Mouse (Mus musculus) heart, adult 9 months (tissue): ENCODE data around the gene Synj2.

Experiments
- DNase-seq, 2 experiments: peaks; one replicate each; pipeline ENCODE4 v3.0.0; 2022; ENCODE audit warnings: low spot score in 2 of 2

Gene Synj2

DNA sequence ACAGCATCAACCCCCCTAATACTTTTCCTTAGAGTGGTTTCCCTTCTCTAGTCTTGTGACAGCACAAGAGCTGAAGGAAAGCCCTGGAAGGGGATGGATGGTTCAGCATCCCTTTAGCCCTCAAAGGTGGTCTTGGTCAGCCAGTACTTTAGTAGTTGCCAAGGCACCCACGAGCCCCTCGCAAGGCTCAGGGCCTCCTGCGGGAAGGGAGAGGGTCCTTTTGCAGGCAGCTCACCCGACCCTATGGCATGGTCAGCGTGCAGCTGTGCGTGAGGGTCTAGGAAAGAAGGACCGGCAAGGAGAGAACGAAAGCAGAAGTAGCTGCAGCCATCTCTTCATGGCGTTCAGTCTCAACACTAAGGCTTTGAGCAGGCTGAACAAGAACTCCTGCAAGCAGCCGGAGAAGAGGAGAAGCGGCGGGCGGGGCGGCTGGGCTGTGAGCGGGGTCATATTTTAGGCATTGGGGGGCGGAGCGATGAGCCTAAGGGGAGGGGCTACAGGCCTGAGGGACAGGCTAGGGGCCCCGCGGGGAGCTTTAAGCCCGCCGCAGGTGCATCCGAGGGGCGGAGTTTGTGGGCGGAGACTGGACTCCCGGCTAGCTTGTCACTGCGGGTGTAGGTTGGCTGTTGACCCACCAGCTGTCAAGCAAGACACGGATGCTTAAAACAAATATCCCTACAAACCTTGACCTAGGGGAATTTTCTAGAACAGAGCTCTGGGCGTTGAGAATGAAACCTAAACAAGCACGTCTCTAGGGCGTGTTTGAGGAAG lies 6.3 kb upstream of the Synj2 start:
- peak; percentile 73 to 75 for DNase-seq

DNA sequence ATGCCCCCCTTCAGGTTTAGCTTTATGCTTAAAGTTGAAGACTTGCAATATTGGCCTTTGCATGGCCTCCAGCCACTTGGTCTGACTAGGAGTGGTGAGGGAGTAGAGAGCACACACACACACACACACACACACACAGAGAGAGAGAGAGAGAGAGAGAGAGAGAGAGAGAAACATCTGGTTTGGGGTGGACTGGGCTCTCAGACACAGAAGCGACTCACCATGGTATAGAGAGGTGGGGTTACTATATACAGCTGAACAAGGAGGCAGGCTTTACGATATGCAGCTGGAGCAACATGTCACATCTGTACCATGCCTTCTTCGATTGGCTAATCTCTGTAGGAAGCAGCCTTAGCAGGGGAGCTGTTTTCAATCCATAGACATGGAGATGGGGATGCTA lies 5.4 kb upstream of the Synj2 start:
- no peak for DNase-seq

DNA sequence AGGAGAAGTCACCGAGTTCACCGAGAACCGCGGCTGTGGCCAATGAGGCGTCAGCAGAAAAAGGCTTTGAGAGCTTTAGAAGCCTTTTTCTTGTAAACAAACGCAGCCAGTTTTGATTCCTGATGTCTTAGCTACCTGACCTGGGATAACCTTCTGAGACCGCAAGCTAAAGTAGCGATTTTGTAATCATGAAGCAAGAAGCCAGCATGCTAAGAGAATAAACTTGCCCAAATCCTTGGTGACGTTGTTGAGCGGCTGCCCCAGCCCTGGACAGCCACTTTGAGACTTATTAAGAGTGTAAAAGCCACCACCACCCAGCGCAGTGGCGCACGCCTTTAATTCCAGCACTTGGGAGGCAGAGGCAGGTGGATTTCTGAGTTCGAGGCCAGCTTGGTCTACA lies 4.8 kb upstream of the Synj2 start:
- DNase-seq: no peak

DNA sequence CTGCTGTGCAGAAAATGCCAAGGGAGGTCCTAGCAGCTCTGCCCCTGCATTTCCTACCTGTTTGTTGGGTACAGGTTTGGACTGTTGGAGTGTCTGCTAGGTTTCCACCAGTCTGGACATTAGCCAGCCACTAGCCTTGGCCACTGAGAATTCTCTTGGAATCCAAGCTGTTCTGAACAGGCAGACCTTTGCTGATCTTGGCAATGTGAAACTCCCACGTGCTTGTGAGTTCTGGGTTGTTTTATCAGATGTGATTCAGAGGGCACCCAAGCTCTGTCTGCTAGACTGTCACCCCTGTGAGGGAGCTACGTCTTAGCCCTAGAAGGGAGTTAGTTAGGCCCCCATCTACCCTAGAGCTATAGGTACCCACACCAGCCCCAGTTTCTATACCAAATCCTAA lies 3.6 kb upstream of the Synj2 start:
- DNase-seq: no peak

DNA sequence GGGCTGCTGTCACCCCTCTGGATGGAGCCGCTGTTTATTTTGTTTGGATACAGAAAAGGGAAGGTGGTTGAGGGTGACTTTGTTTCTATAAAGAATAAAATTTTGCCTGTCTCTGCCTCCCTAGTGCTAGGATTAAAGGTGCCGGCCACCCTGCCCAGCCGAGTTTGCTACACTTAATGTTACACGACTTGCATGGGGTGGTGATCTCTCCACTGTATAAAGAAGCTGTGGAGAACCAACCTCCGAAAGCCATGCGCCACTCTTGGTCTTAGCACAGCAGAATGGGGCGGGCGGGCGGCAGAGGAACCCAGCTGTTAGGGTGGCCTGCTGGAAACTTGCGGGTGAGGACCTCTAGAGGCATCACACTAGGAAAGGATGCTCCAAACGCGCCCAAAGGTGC lies 1.2 kb upstream of the Synj2 start:
- DNase-seq: no peak

DNA sequence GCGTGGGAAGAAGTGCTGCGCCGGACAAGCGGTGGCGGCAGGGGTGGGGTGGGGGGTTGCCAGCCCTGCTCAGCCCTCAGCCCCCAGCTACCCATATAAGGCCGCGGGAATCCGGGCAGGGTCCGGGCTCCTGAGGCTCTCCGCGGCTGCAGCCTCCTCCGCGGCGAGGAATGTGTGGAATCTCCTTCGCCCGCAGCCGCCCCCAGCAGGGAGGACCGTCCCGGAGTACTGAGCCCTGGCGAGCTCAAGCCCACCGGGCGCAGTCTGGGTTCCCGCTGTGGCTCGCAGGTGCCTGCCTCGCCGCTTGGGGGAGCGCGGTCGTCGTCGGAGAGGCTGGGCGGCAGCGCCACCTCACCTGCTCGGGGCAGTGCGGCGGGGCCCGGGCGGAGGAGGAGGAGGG lies 288 bp upstream of the Synj2 start:
- DNase-seq: peak; percentile 72 to 77

DNA sequence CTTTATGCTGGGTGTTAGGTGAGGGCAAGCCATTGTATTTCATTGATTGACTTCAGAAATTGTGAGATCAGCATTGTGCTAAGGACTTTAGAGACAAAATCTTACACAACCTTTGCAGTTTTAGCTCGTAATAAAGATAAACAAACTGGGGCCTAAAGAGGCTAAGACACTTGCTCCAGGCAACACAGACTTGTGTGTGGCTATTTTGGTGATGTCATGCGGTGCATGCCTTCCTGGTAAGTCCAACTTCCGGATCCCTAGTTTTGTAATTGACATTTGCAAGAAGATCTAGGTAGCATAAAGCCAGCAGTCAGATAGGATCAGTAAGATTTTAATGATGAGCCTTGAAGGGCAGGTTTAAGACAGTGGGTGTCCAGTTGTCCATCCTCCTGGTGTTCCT lies 1.1 kb downstream of the Synj2 start:
- no peak for DNase-seq

DNA sequence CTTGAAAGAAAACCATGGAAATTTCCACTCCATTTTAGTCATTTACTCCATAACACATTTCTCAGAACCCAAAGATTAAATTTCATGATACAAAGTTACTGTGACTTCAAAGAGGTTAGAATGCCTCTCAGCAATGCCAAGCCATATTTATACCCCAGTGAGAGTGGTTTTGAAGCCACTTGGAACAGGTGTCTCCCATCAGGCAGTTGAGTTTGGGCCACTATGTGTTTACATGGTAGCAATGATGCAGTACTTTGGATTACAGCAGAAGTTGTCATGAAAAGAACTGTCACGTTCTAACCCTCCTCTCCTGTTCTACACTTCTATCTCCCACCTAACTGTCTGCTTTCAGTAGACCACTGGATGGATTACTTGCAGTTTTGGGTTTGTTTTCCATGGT lies 2.0 kb downstream of the Synj2 start:
- no peak for DNase-seq

DNA sequence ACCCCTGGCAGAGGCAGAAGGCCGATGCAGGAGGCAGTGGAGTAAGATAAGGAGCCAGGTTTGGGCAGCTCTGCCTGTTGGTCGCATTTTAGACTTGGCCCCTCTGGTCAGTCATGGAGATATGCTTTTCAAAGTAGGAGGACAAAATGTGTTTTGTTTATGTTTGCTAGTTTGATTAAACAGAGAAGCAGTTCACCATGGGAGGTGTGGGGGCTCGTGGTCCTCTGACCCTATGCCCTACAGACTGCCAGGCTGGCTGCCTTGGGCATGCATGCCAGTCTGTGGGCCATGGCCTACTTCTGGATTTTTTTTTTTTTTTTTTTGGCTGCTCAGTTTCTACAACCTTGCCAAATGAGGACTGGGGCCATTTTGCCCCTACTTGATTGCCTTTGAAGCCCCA lies 6.0 kb downstream of the Synj2 start:
- DNase-seq: no peak

DNA sequence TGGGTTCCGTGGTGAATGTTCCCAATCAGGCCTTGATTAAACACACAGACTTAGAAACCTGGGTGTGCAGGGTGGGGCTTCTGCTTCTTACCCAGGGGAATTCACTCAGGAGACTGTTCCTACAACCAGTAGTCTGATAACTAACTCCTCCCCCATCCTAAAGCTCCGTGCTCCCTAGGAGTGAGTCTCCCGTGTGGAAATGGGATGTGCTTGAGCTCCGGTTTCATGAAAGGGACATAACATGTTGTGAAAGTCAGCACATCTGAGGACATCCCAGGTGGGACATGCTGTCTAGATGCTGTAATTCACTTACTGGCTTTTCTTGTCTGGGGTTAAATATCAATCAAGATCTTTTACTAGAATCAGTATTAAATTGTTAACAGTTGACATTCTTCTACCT lies 11.4 kb downstream of the Synj2 start:
- no peak for DNase-seq

DNA sequence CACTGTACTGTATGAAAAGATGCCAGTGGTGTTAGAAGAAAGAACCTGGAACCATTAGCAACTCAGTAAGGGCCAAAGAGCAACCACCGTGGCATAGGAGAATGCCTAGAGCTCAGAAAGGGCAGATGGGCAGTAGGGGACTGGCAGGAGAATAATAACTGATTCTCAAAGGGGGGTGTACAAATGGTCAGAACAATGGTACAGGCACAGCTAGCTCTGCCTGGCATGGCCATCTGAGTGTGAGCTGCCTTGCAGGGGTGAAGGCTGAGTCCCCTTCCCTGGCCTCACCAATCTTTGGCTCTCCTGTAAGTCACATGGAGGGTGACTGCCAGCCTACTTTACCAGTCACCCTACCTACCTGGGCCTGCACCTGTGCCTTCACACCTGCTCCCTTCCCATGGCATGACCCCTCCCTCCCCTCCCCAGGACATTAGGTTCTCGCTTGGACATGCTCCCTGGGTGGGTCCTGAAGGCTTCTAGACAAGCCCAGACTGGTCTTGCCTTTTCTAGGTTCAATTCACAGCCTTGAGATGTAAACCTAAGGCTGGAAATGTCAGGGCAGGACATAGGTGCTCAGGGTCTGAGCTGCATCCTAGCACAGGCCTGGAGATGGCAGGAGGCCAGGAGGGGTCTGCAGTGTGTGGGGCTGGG lies 15.4 kb downstream of the Synj2 start:
- no peak for DNase-seq

DNA sequence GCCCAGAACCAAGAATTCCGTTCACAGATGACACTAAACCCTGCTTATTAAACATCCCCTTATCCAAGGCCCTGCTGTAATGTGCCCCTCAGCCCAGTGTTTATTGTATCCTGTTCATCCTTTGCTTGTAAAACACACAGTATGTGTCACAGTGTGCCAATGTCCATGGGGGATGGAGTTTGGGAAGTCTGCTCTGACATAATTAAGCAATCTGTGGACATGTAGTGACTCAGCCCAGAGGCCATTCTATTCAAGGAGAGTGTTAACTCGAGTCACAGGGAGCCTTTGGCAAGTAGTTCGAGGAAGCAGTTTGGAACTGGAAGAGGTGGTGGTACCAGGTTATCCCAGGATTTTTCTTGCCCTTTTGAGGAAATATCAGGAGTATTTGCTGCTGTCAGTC lies 16.0 kb downstream of the Synj2 start:
- no peak for DNase-seq

DNA sequence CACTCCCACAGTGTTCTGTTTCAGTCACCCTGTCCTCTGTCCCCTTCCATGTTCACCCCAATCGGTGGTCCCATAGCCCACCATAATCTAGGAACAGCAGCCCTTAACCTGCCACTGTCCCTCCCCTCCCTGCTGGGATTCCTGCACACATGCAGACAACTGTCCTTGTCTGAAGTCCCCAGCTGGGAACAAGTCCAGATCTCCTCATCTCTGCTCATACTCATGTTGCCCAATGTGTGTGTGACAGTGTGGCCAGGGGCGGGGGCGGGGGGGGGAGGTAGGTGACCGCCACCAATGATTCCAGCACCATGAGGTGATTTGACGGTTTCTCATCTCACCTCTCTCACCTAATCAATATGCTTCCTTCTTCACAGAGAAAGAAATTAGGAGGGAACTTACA lies 17.1 kb downstream of the Synj2 start:
- DNase-seq: no peak

DNA sequence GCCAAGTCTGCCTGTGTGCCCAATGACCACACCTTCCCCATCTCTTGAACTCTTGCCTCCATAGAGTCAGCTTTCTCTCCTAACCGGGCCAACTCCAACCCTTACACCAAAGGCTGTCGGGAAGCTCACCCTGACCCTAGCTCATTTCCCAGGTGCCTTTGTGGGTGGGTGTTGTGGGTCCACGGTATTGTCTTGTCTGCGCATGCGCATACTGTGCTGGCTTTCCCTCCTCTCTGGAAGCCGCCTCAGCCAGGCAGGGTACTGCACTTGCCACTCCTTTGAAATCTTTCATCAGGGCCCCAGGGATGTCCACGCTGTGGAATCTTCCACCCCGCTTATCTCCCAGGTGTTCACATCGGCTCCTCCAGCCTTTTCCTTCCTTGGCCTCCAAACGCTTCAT lies 17.6 kb downstream of the Synj2 start:
- no peak for DNase-seq

DNA sequence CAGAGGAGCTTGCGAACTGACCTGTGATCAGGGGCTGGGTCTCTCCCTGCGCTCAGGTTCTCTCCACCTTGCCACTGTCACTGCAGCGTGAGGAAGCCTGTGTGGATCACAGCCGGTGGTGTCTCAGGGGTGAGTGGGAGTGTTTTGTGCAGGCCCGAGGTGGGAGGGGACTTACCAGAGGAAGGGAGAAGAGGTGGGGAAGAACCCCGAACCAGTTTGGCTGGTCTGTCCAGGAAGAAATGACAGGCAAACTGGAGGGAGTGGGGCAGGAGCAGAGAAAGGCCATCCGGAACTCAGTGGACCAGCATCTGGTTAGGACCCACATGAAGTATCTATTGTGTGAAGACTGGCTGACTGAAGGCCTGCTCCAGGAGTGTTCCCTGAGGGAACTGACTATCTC lies 18.0 kb downstream of the Synj2 start:
- DNase-seq: no peak

DNA sequence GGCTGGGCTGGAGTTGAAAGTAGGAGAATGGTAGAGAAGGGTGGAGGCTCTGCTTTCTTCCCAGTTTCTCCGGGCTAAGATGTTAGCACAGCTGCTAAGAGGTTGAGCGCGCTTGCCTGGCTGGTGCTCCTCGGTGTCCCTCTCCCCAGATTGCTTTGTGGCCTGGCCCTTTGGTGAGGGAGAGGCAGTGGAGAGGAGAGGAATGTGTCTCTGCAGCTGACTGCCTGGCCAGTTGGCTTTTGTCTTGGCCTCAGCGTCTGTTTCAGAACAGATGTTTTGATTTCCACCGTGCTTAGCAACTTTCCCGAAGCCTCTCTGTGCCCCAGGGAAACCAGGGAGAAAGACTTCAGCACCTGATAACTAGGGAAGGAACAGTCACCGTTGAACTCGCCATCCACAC lies 18.7 kb downstream of the Synj2 start:
- DNase-seq: no peak

DNA sequence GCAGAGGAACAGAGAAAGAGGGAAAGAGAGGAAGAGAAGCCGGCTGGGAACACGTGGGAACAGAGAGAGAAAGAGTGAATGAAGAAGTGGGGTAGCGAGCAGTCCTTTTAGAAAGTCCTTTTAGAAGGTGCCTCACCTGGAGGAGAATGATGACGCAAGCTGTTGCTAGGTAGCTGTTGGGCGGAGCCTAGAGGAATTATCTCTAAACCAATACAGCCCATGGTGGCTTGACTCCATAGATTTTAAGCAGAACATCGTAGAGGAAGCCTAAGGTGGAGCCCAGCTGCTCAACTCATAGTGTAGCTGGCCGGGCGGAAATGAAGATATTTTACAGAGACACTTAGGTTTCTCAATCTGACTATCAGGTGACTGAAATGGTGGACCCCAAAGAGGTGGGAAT lies 22.7 kb downstream of the Synj2 start:
- DNase-seq: no peak

DNA sequence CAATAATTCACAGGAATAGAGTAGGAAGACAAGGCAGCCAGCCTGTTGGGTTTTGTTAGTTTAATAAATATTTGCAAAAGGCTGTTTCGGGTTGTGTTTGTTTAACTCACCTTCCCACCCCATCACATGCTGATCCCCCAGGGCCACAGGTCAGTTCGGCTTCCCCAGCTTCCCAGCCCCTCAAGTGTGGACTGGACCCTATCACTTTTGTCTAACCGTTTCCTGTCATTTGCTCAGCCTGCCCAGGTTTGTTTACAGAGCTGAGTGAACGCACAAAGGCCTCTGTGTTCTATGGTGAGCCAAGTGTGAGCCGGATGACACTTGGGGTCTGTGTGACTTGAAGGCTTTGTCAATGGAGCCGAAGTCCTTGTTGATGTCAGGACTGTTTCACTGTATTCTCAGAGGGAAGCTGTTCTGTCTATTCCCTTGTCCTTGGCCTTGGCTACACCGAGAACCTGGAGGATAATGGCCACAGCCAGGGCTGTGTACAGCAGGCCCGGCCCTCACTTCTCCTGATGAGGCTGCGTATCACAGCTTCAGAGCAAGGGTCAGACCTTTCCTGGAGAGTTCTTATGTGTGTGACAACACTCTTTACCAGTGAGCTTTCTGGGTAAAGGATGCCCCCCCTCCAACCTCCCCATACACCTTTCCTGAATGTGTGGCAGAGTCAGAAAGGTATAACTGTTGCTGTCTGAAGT lies 24.2 kb downstream of the Synj2 start:
- no peak for DNase-seq

DNA sequence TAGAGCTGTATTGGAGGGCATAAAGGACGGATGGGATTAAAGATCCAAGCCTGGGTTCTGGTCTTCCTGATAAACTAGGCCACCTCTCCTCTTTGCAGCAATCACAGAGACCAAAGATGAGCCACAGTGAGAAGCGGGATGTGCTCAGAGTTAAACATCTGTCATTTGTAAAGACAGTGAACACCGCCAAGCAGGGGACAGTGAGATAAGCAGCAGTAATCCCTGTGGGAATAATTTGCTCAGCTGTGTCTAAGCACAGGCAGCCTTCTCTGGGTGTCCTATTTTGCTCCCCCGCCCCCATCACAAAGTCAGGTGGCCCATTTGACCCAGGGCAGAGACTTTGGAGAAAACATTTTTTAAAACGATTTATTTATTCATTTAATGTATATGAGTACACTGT lies 25.6 kb downstream of the Synj2 start:
- DNase-seq: no peak

DNA sequence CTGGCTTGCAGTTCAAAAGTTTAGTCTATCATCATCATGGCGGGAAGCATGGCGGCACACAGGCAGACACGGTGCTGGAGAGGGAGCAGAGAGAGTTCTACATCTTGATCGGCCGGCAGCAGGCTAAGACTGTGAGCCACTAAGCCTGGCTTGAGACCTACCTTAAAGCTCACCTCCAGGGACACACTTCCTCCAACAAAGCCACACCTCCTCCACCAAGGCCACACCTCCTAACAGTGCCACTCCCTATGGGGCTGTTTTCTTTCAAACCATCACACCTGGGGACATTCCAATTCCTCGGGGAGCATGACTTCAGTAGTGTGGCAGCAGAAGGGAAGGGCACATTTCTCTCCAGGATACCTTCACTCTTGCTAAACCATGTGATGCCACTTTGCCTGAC lies 27.5 kb downstream of the Synj2 start:
- no peak for DNase-seq

DNA sequence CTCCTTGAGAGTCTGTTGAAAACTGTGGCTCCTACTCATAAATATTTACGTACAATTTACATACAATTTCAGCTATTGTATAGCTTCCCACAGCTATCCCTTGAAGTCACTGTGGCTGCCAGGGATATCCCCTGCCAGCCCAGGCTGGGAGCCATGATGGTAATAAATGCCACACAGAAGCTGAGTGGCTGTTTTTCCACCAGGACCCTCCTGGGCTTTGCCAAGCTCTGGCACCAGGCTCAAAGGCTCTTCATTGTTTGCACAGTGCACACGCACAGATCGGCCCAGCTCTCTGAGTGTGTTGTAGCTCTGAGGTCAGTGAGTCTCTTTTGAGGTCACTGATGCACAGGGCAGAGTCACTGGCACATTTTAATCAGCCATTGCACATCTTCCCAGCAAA lies 28.2 kb downstream of the Synj2 start:
- DNase-seq: no peak

DNA sequence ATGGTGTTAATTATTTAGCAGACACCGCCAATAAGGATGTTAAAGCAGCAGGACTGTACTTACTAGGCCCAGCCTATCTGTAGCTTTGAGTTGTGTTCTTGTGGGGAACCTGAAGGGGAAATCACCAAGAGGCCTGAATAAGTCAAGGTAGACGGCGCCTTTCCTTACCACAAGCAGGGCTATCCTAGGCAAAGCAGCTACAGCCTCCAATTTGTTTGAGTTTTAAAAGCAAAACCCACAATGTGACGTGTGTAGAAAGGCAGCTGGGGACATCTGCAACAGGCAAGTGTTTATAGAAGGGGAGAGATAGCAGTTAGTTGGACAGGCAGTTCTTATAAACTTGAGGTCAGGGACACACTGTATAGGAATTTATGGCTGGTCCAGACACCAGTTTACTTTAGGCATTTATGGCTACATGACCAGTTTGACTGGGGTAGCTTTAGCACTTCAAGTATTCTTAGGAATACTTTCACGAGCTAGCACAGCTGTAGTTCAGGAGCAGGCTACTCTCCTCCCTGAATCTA lies 29.3 kb downstream of the Synj2 start:
- no peak for DNase-seq

DNA sequence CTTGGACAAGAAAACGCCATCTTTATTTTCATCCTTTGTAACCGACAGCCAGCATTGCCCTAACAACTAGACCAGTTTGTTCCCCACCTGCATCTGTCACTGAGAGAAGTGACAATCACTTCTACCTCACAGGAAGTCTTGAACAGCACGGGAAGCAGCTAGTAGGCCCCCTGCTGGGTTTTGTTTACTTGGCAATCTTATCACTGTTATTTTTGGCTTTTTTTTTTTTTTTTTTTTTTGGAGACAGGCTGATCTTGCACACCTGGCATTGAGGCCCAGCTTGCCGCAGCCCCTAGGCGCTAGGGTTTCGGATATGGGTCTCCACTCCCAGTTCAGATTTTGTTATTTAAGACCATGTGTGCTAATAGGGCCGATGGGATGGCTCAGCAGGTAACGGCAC lies 32.5 kb downstream of the Synj2 start:
- DNase-seq: no peak
